Mouse (Mus musculus): ENCODE measurements around the gene Hoxb8.

Gene Hoxb8

GRCm38 (mm10) chr11:96281855-96282570, at the start of gene Hoxb8:
Gene Hoxb8, plus strand, starts transcription at chr11:96281905.
- no peak for DNase-seq (ENCODE audit: low read depth in 2 of 2, low spot score in 2 of 2)

DNA sequence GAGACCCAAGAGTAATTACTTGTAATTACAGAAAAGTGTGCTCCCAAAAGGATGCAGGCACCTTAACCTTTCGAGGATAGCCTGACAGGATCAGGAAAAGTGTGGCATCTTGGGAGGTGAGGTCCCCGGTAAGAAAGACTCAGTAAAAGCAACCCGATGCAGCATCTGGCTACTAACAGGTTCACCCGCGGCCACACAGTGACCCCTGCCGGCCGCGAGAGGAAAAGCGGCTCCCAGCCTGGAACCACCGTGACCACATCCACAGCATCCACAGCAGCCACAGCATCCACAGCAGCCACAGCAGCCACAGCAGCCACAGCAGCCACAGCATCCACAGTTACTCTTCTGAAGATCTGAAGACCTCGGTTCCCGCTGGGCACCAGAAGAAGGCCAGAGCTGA, 46.8 kb upstream of the Hoxb8 start:
- DNase-seq (ENCODE audit: low read depth in 2 of 2, low spot score in 2 of 2): peak; percentile 46 to 61

GRCm38 (mm10) chr11:96240211-96240610, 41.5 kb upstream of the Hoxb8 start:
- peak in 1 of 2 experiments; percentile 36 for DNase-seq (ENCODE audit: low read depth in 2 of 2, low spot score in 2 of 2)

- DNase-seq (ENCODE audit: low read depth in 2 of 2, low spot score in 2 of 2): no peak
Observed at GRCm38 (mm10) chr11:96250901-96251300, 30.8 kb upstream of the Hoxb8 start.

DNA sequence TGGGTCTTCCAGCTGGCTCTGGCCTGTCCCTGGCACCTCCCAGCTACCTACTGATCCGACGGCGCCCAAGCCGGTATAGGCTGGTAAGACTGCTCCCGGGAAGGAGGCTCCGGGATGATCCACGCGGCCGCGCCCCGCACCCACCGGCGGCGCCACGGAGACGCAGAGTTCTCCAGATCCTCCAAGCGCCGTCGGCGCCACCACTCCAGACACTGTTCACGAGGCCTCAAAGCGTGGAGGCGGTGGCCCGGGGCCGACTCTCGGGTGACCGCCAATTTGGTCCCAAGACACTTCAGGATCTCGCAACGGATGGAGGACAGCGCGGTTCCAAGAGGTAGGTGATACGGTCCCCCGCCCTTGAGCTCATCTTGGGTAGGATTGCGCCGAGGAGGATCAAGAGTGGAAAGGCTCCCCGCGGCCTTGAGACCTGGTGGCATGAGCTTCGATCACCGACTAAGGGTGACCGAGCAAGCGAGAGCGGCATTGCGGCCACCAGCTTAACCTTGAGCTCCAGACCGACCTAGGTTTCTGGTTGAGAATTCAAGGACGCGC, 30.1 kb upstream of the Hoxb8 start:
- no peak for DNase-seq (ENCODE audit: low read depth in 2 of 2, low spot score in 2 of 2)

- DNase-seq (ENCODE audit: low read depth in 2 of 2, low spot score in 2 of 2): no peak
Observed at GRCm38 (mm10) chr11:96252541-96253120, 29.1 kb upstream of the Hoxb8 start.

GRCm38 (mm10) chr11:96254221-96254620, 27.5 kb upstream of the Hoxb8 start:
- DNase-seq (ENCODE audit: low read depth in 2 of 2, low spot score in 2 of 2): no peak

DNA sequence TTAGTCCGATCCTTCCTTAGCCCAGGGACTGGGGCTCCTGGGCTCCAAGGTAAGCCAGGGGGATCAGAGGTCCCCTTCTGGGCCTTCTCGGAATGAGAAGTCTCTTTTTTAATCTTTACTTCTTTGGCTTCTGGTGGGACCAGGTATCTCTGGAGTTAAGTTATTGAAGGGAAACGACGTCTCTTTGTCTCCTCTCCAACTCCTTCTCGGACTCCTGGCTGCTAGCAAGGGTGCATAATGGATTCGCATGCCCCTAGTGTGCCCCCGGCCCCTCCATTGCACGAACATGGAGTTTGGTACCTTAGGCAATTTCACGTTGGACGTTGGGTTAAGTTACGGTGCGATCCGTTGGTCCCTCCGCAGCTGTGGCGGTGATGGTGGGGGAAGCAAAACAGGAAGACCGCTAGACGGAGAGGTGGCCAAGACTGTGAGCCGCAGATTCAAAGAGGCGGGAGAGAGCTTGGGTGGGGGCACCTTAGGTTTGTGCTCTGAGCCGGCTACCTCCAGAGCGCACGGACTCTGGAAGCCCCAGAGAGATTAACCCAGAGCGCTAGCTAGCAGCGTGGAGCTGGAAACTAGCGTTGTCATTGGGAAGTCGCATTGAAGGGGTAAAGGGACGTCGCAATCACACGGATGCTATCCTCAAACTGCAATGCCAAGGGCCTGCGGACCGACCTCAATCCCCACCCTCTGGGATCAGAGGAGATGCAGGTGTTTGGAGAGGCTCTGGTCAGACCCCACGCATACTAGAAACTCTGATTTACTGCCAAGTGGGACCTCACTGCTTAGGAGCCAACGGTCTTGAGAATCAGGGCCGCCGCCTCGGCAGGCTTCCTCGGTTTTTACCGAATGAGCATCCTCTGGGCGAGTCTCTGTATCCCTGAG, 26.4 kb upstream of the Hoxb8 start:
- DNase-seq (ENCODE audit: low read depth in 2 of 2, low spot score in 2 of 2): no peak

GRCm38 (mm10) chr11:96255996-96256445, 25.7 kb upstream of the Hoxb8 start:
- DNase-seq (ENCODE audit: low read depth in 2 of 2, low spot score in 2 of 2): no peak

GRCm38 (mm10) chr11:96257141-96257540, 24.6 kb upstream of the Hoxb8 start:
- DNase-seq (ENCODE audit: low read depth in 2 of 2, low spot score in 2 of 2): no peak

- no peak for DNase-seq (ENCODE audit: low read depth in 2 of 2, low spot score in 2 of 2)
Observed at GRCm38 (mm10) chr11:96259038-96259437, 22.7 kb upstream of the Hoxb8 start.

GRCm38 (mm10) chr11:96259511-96259910, 22.2 kb upstream of the Hoxb8 start:
- no peak for DNase-seq (ENCODE audit: low read depth in 2 of 2, low spot score in 2 of 2)

GRCm38 (mm10) chr11:96260310-96260970, 21.3 kb upstream of the Hoxb8 start:
- no peak for DNase-seq (ENCODE audit: low read depth in 2 of 2, low spot score in 2 of 2)

DNA sequence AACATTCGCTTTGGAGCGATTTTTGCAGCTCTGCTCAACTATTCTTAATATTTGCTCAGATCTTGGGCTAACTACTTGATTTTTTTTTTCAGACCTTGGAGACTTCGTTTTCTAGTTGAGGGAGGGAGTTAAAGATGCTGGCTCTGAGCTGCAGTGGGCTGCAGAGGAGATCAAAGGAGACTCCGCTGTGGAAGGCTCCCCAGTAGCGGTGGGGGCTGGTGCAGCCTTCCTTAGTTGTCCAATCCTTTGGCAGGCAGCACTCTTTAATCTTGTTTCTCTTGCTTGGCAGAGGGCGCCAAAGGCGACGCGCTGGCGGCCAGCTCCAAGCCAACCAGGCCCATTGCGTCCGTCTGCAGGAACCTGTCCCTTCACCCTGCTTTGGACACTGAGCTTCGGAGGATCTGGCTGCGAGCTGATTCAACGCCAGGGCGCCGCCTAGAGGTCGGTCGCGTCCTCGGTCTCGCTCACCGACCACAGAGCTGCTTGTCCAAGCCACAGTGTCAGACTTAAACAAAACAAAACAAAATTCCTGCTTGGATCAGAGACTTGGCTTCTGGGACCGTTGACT, 20.3 kb upstream of the Hoxb8 start:
- peak; percentile 45 to 58 for DNase-seq (ENCODE audit: low read depth in 2 of 2, low spot score in 2 of 2)

- DNase-seq (ENCODE audit: low read depth in 2 of 2, low spot score in 2 of 2): no peak
Observed at GRCm38 (mm10) chr11:96262262-96262830, 19.4 kb upstream of the Hoxb8 start.

GRCm38 (mm10) chr11:96263636-96264389, 17.9 kb upstream of the Hoxb8 start:
- DNase-seq (ENCODE audit: low read depth in 2 of 2, low spot score in 2 of 2): no peak

DNA sequence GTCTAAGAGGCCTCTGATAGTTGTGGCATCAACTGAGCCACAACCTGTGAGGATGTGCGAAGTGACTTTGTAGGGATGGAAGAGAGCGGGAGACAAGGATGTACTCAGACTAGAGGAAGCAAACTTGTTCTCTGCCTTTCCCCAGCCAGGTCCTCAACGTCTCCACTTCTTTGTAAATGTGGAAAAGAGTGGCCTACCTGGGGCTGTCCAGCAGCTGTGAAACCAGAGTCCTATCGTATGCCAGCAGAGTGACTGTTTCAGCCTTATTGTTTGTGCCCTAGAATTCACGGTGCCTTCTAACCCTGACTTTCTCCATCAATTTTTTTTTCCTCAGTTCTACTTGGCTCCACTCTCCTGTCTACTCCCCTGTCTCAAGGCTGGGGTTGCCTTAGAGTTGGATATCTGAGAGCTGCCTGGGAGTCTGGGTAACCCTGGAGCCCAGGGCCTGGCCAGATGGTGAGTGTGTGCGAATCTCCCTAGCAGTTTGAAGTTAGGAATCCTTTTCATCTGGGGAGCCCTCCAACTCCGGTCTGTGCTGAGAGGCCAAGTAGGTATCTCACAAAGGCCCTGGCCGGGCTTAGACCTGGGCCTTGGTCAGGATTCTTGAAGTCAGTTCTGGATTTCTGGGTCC, 17.2 kb upstream of the Hoxb8 start:
- no peak for DNase-seq (ENCODE audit: low read depth in 2 of 2, low spot score in 2 of 2)

DNA sequence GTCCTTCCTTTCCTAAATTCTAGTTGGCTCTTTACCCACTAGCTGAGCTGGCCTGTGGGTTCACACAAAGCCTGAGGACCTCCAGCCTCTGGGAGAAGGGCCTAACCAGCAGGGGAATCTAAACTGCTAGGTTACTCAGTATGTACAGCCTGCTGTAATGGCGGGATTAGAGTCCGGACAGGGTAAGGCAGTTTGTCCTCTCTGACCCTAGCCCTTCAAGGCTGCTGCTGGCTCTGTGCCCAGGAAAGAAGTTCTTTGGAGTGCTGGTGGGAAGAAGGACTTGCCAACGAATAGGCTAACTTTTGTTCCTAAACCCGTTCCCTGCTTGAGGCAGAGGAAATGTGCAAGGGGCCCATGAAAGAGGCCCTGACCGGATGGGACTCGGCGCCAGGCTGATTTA, 15.8 kb upstream of the Hoxb8 start:
- no peak for DNase-seq (ENCODE audit: low read depth in 2 of 2, low spot score in 2 of 2)

Data from CD8-positive naive resting alpha-beta T cell, adult 2 months (primary cell).